Mouse (Mus musculus): ENCODE measurements around the gene Pole3.

Pole3 gene

GRCm38 (mm10) chr4:62517538-62518415, 7.1 kb downstream of the Pole3 start:
- DNase-seq, result no peak

DNA sequence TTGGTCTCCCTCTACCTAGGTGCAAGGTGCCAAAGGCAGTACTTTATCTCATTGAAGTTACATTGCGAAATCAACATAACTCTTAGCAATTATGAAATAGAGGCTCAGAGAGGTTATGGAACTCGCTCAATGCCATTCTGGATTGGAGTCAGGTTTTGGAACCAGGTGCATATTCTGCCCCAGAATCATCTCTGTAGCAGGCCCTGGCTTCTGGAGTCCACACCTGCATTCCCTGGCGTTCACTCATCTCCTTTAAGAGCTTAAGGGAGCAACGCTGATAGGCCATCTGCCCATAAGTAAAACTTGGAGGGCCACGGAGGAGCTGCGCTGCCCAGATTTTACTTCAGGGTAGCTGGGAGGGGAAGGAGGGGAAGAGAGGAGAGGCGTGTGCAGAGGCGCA, 7.8 kb downstream of the Pole3 start:
- DNase-seq, result no peak

DNA sequence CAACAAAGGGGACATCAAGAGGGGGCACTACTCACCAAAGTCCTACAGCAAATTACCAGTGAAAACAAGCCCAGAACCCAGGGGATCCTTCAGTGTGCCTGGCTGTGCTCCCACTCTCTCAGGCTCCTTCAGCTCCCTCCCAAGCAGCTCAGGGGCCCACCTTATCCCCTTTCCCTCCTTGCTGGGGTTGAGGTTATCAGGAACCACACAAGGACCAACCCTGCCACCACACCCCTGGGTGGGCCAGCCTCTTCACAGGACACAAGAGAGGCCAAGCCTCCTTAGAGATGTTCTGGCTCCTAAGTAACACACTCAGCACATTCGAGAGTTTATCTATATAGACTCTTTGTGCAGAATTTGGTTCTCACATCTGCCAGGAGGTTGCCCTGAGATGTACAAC, 8.3 kb downstream of the Pole3 start:
- no peak for DNase-seq

GRCm38 (mm10) chr4:62516079-62516478, 8.8 kb downstream of the Pole3 start:
- no peak for DNase-seq

- no peak for DNase-seq
These were observed 9.4 kb downstream of the Pole3 start for GRCm38 (mm10) chr4:62515490-62515889.

GRCm38 (mm10) chr4:62514995-62515394, 9.9 kb downstream of the Pole3 start:
- no peak for DNase-seq

DNA sequence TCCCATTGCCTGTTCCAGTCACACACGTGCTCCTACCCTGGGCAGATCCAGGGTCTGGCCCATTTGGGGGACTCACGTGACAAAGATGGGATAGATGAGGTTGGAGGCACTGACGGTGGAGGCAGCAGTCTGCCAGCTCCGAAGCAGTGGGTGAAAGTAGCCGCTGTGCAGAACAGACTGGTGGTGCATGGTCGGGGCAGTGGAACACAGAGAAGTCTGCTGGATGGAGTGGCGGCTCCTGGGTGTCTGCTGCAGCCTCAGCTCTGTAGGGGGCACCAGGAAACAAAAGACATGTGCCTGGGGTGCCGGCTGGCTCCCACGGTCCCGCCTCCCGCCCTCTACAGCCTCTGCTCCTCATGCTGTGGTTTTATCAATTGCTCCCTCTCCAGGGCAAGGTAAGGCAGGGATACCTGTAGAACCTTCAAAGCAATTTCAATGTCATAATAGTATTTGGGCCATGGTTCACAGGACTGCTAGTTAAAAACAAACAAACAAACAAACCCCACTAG, 10.8 kb downstream of the Pole3 start:
- DNase-seq, result no peak

DNA sequence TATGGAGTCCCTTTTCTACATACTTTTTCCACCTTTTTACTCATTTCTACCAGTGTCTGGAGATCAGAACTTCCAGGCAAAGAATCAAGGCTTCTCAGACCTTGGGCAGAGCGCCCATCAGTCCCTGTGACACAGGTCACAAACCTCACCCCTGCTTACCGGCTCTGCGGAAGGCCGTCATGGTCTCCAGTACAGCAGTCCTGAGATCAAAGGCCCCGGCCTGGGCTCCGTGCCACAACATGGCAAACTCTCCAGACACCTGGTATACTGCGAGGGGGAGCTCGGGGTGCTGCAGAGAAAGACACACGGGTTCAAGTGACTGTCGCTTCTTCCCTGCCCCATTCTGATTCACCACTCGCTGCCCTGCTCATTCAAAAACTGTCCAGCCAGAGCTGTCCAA, 14.9 kb downstream of the Pole3 start:
- no peak for DNase-seq

GRCm38 (mm10) chr4:62508839-62509238, 16.0 kb downstream of the Pole3 start:
- no peak for DNase-seq

- peak; percentile 66 for DNase-seq
These were observed 18.1 kb downstream of the Pole3 start for GRCm38 (mm10) chr4:62506798-62507197.

GRCm38 (mm10) chr4:62505991-62506390, 18.9 kb downstream of the Pole3 start:
- DNase-seq, result no peak

DNA sequence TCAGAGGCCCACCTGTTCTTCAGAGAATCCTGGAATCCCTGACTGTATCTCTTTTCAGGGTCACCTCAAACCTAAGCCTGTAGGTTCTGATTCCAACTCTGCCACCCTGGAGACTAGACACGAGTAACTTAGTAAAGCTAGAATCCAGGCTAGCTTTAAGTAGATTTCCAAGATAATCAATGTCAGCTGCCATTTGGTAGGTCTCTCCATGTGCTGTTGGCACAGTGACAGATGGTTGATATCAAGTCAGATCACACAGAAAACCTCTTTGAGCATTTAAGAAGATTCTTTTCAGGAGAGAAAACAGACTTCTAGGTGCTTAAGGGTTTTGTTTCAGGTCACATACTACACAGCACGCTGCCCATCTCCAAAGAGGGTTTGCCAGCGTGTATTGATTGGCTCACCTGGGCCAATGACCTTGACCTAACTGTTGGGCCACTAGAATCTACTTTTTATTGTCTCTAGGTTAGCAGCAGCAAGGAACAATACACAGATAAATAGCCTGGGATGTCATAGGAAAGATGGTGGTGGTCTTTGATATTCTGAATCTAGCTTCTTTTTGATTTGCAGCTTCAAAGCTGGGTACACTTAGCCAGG, 21.4 kb downstream of the Pole3 start, which contains the start of gene Hdhd3:
Hdhd3 (minus strand) TSS at position 94 of the 597 bp plus-strand sequence.
- no peak for DNase-seq

- no peak for DNase-seq
These were observed 21.9 kb downstream of the Pole3 start for GRCm38 (mm10) chr4:62502969-62503368.

DNA sequence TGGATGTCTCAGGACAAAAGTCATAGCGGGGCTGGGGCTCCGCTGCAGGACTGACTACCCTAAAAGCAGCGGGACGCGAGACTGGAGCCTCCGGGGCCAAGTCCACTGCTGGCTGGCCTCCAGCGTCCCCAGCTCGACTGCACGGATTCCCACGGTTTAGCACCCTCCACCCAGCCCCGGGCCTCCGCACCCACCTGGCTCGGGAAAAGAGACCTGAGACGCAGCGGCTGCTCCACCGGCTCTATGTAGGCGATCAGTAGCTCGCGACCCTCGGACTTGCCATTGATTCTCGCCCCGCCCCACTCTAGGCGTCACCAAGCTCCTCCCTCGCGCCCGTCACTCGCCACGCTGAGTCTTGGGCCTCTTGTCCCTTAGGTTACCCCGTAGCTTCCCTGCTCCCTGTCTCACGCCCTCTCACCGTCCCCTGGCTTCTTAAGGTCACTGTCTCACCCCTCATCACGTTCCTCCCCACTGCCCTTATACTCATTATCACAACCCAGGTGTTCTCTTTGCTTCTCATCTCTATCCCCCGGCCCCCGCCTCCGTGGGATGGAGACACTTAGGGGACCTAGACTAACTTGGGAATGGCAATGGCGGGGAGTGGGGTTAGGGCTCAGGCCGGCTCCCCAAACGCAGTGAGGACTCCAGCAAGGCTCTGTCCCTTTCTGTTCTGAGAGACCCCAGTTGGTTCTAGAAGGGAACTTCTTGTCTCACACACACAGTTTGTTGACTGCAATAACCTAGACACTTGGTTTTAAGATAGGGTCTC, 22.7 kb downstream of the Pole3 start:
- DNase-seq, result peak; percentile 86

DNA sequence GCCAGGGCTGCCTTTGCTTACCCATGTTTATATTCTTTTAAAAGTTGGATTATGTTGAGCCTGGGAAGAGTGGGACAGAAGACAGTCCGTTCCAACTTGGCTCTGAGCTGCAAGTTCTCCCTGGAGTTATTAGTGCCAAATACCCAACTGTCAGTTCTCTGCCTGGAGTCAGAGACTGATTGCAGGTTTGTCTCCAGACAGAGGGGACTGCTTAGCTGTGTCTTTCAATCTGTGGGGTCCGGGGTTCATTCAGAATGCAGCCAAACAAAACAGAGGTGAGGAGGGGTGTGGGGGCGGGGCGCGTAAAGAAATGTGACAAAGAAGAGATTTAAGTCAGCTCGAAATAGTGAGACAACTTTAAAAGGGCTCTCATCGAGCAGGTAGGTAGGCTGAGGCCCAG, 23.3 kb downstream of the Pole3 start:
- DNase-seq, result no peak

GRCm38 (mm10) chr4:62500799-62501198, 24.1 kb downstream of the Pole3 start:
- DNase-seq, result no peak

DNA sequence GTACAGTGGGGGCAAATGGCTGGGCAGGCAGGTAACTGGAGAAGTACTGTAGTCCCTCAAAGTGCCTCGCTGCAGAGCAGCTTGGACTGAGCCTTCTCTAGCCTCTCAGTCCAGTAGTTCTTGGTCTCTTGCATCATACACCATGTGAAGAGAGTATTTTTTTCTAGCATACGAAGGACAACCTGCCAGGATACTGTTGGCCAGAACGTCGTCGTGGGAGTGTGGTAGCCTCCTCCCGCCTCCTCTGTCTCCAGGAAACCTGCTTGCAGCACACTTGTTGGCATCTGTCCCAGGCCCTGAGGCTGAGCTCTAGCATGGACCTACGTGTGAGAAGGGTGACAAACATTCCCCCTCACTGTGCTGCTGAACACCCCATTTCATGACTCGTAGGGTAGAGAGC, 28.1 kb downstream of the Pole3 start:
- DNase-seq, result no peak

- DNase-seq, result no peak
These were observed 28.9 kb downstream of the Pole3 start for GRCm38 (mm10) chr4:62495946-62496345.

DNA sequence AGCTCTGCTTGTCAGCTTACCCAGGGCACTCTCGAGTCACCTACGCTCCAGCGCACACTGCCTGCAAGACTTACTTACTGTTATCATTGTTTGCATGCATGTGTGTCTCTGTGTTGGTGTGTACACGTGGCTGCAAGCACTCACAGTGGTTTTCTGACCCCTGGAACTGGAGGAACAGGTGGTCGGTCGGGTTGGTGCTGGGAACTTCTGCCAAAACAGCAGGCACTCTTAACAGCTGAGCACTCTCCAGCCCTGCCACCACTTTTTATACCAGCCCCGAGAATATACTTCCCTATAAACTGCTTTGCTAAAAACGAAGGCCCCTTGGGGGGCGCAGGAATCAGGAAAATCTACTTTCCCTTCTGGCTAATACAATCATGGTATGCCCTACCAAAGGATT, 30.6 kb downstream of the Pole3 start:
- no peak for DNase-seq

GRCm38 (mm10) chr4:62492682-62493081, 32.2 kb downstream of the Pole3 start:
- DNase-seq, result no peak

DNA sequence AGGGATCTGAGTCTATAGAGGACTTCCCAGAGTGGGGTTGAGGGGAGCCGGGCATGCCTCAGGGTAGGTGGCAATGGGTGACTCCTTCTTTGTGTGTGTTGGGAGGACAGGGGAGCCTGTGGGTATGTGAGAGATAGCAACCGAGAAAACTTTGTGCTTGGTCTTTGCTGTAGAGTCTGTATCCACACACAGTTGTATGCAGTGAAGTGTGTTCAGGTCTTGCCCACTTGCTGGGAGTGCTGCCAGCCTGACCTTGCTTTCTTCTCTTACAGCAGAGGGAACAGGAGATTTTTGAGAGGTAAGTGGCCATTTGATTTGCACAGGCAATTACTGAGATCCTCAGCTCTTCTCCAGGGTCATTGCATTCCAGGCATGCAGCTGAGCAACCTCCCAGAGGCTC, 37.0 kb downstream of the Pole3 start:
- DNase-seq, result no peak

DNA sequence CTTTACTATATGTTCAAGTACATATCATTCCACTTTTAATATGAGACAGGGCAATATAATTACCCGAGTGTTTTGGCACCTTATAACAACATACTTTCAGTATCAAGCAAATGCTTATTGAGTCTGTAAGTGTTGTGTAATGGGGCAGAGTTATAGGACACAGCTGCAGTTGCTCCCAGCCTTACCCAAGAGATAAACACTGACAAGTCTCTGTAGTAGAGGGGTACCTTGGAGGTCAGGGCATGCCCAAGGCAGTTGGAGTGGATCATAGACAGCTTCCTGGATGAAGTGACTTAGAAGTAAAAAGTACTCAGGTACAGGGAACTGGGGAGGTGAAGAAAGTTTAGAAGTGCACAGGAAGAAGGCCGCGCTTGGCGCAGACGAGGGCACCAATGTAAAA, 37.7 kb downstream of the Pole3 start:
- no peak for DNase-seq

DNA sequence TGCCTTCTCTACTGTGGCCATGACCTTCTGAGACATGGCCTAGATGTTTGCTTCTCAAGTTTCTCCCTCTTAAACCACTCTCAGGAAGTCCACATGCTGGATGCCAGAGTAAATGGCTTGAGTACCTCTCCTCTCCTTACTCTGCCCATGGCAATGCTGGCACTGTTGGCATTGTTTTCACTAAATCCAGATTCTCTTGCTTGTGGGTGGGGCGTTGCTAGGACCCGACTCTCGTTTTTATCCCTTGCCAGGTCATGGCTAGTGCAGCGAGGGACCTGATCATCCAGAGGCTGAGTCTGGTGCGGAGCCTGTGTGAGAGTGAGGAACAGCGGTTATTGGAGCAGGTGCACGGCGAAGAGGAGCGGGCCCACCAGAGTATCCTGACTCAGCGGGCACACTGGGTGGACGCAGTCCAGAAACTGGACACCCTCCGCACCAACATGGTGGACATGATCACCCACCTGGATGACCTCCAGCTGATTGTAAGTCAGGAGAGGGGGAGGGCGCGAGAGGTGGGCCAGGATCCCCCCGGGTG, 38.6 kb downstream of the Pole3 start:
- DNase-seq, result no peak

Data from thymus, postnatal 25 days (tissue).